Mouse (Mus musculus): Measurements from ENCODE around the gene Noc4l. TPM values are rescaled to one million over a fixed set of nuclear protein-coding genes. Genes with fewer than 3 reads are reported as not detected.

Noc4l gene
- polyA plus RNA-seq, 1 experiment from 2014 or later: 18.9 TPM

GRCm38 (mm10) chr5:110629525-110630120 is 23.6 kb downstream of the Noc4l start:
- WGBS: 71% methylated on average over 2 of the region's 2 CpGs
- TF ChIP-seq CTCF (IDR thresholded peaks at IDR 0.05) (no peak), EP300 (IDR thresholded peaks at IDR 0.05) (no peak)

DNA sequence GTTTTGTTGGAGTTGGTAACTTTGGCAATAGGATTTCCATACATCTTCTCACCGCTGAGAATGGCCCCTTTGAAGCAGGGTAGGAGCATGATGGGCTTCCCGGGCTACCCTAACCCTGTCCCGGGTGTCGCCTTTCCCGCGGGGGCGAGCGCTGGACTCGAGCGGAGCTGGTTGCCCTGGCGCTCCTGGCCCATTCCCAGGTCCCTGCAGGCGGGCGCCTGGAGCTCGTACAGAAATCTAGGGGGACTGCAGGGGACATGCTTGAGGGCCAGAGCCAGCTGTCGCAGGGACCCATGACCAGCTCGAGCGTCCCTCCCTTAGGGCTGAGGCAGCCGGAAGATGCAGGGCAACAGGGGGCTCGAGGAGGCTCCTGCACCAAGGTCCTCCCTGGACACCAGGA is 25.1 kb downstream of the Noc4l start:
- H3K9me3 ChIP-seq (ENCODE audit: low read length): no peaks in the 10 kb centered on the region
- no peak for TF ChIP-seq CTCF (IDR thresholded peaks at IDR 0.05)
- no peak for TF ChIP-seq EP300 (IDR thresholded peaks at IDR 0.05)
- H3K4me3 ChIP-seq (ENCODE audit: low read depth, low read length): no peak overlapping the region
- no peaks in the 10 kb centered on the region for H3K4me1 ChIP-seq (ENCODE audit: insufficient read depth, low read depth, low read length)
- no peak overlapping the region for H3K9ac ChIP-seq (replicated peaks; ENCODE audit: low read depth)
- no peak for ATAC-seq
- H3K27ac ChIP-seq (ENCODE audit: low read length): no peak overlapping the region
- DNase-seq (ENCODE audit: low spot score): no peak
- 20% methylated on average over 19 of the region's 19 CpGs for WGBS
- no peaks in the 10 kb centered on the region for H3K27me3 ChIP-seq (replicated peaks; ENCODE audit: insufficient read depth, low read length)
- H3K4me2 ChIP-seq (replicated peaks; ENCODE audit: low read depth, low read length): no peak overlapping the region
- H3K36me3 ChIP-seq (ENCODE audit: insufficient read depth, low read length): no peaks in the 10 kb centered on the region

More at GRCm38 (mm10) chr5:110629525-110630120, 23.6 kb downstream of the Noc4l start:
- no peak overlapping the region for H3K4me3 ChIP-seq (ENCODE audit: low read depth, low read length)
- no peaks in the 10 kb centered on the region for H3K9me3 ChIP-seq (ENCODE audit: low read length)
- no peak overlapping the region for H3K27ac ChIP-seq (ENCODE audit: low read length)
- no peaks in the 10 kb centered on the region for H3K27me3 ChIP-seq (replicated peaks; ENCODE audit: insufficient read depth, low read length)
- no peak overlapping the region for H3K9ac ChIP-seq (replicated peaks; ENCODE audit: low read depth)
- no peak for DNase-seq (ENCODE audit: low spot score)
- no peaks in the 10 kb centered on the region for H3K36me3 ChIP-seq (ENCODE audit: insufficient read depth, low read length)
- no peak overlapping the region for H3K4me2 ChIP-seq (replicated peaks; ENCODE audit: low read depth, low read length)
- no peaks in the 10 kb centered on the region for H3K4me1 ChIP-seq (ENCODE audit: insufficient read depth, low read depth, low read length)
- ATAC-seq: no peak

GRCm38 (mm10) chr5:110627351-110627750 is 25.9 kb downstream of the Noc4l start:
- ATAC-seq (no peak), DNase-seq (ENCODE audit: low spot score) (no peak)
- no peak overlapping the region for H3K27ac ChIP-seq (ENCODE audit: low read length)
- no peak overlapping the region for H3K4me2 ChIP-seq (replicated peaks; ENCODE audit: low read depth, low read length)
- no peaks in the 10 kb centered on the region for H3K36me3 ChIP-seq (ENCODE audit: insufficient read depth, low read length)
- 68% methylated on average over 10 of the region's 10 CpGs for WGBS
- no peak overlapping the region for H3K9ac ChIP-seq (replicated peaks; ENCODE audit: low read depth)
- no peak overlapping the region for H3K4me3 ChIP-seq (ENCODE audit: low read depth, low read length)
- no peak for TF ChIP-seq CTCF (IDR thresholded peaks at IDR 0.05)
- TF ChIP-seq EP300 (IDR thresholded peaks at IDR 0.05): no peak
- no peaks in the 10 kb centered on the region for H3K9me3 ChIP-seq (ENCODE audit: low read length)
- no peaks in the 10 kb centered on the region for H3K4me1 ChIP-seq (ENCODE audit: insufficient read depth, low read depth, low read length)
- no peaks in the 10 kb centered on the region for H3K27me3 ChIP-seq (replicated peaks; ENCODE audit: insufficient read depth, low read length)

DNA sequence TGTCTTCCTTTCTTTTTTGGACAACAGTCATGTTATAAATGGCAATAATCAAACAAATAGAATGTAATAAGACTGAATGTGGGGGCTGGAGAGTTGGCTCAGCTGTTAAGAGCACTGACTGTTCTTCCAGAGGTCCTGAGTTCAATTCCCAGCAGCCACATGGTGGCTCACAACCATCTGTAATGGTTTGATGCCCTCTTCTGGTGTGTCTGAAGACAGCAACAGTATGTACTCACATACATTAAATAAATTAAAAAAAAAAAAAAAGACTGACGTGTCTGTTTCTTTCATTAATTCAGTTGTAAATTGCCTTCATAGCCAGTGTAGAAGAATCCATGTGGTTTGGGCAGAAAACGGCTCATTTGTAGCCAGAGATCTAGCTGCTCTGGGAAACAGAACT is 28.9 kb downstream of the Noc4l start:
- H3K36me3 ChIP-seq (ENCODE audit: insufficient read depth, low read length): no peaks in the 10 kb centered on the region
- DNase-seq (ENCODE audit: low spot score) (no peak), ATAC-seq (no peak)
- TF ChIP-seq CTCF (IDR thresholded peaks at IDR 0.05) (no peak), EP300 (IDR thresholded peaks at IDR 0.05) (no peak)
- H3K27me3 ChIP-seq (replicated peaks; ENCODE audit: insufficient read depth, low read length): no peaks in the 10 kb centered on the region
- H3K9ac ChIP-seq (replicated peaks; ENCODE audit: low read depth): no peak overlapping the region
- H3K27ac ChIP-seq (ENCODE audit: low read length): no peak overlapping the region
- WGBS: 80% methylated on average over 2 of the region's 2 CpGs
- no peaks in the 10 kb centered on the region for H3K9me3 ChIP-seq (ENCODE audit: low read length)
- H3K4me3 ChIP-seq (ENCODE audit: low read depth, low read length): no peak overlapping the region
- H3K4me1 ChIP-seq (ENCODE audit: insufficient read depth, low read depth, low read length): no peaks in the 10 kb centered on the region
- H3K4me2 ChIP-seq (replicated peaks; ENCODE audit: low read depth, low read length): no peak overlapping the region

DNA sequence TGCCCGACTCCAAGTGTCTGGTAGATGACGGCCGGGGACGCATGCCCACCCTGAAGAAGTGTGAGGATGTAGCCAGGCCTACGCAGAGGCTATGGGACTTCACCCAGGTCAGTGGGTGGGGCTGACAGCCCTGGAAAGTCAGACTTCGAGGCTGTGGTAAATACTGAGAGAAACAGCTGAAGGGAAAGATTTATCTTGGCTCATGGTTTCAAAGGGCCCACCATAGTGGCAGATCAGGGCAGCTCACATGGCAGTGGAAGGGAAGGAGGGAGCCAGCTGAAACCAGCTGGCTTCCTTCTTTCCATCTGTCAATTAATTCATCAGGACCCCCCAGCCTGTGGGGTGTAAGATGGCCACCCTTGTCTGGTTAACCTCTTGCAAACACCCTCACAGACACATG is 34.0 kb downstream of the Noc4l start:
- TF ChIP-seq CTCF (IDR thresholded peaks at IDR 0.05): no peak
- no peak for TF ChIP-seq EP300 (IDR thresholded peaks at IDR 0.05)
- Histone ChIP-seq H3K4me2 (replicated peaks; ENCODE audit: low read depth, low read length) (no peak overlapping the region), H3K27me3 (replicated peaks; ENCODE audit: insufficient read depth, low read length) (no peaks in the 10 kb centered on the region), H3K9me3 (ENCODE audit: low read length) (no peaks in the 10 kb centered on the region), H3K36me3 (ENCODE audit: insufficient read depth, low read length) (no peaks in the 10 kb centered on the region), H3K4me1 (ENCODE audit: insufficient read depth, low read depth, low read length) (no peaks in the 10 kb centered on the region), H3K4me3 (ENCODE audit: low read depth, low read length) (no peak overlapping the region), H3K9ac (replicated peaks; ENCODE audit: low read depth) (no peak overlapping the region), H3K27ac (ENCODE audit: low read length) (no peak overlapping the region)
- DNase-seq (ENCODE audit: low spot score) (no peak), ATAC-seq (no peak)
- 74% methylated on average over 6 of the region's 6 CpGs for WGBS

GRCm38 (mm10) chr5:110611435-110612158 is 41.6 kb downstream of the Noc4l start:
- ATAC-seq (no peak), DNase-seq (ENCODE audit: low spot score) (no peak)
- TF ChIP-seq EP300 (IDR thresholded peaks at IDR 0.05) (no peak), CTCF (IDR thresholded peaks at IDR 0.05) (no peak)
- no peak overlapping the region for H3K27ac ChIP-seq (ENCODE audit: low read length)
- WGBS: 70% methylated on average over 5 of the region's 5 CpGs
- H3K4me3 ChIP-seq (ENCODE audit: low read depth, low read length): no peak overlapping the region
- H3K4me1 ChIP-seq (ENCODE audit: insufficient read depth, low read depth, low read length): no peaks in the 10 kb centered on the region
- no peaks in the 10 kb centered on the region for H3K36me3 ChIP-seq (ENCODE audit: insufficient read depth, low read length)
- no peaks in the 10 kb centered on the region for H3K9me3 ChIP-seq (ENCODE audit: low read length)
- no peak overlapping the region for H3K4me2 ChIP-seq (replicated peaks; ENCODE audit: low read depth, low read length)
- no peak overlapping the region for H3K9ac ChIP-seq (replicated peaks; ENCODE audit: low read depth)
- H3K27me3 ChIP-seq (replicated peaks; ENCODE audit: insufficient read depth, low read length): no peaks in the 10 kb centered on the region
